Mouse (Mus musculus): Measurements from ENCODE around the gene Plpp1.

- TF ChIP-seq POLR2A (IDR thresholded peaks at IDR 0.05; ENCODE audit: low read depth, low read length): no peak
- no peak for TF ChIP-seq CTCF (IDR thresholded peaks at IDR 0.05; ENCODE audit: extremely low read depth, insufficient read length, insufficient replicate concordance, low read depth, low read length)
Measured at GRCm38 (mm10) chr13:112818125-112818524, 17.5 kb downstream of the Plpp1 start.

Measured in small intestine, adult 2 months (tissue).